Mouse (Mus musculus): ENCODE data around the gene Abcc9.

Abcc9 gene

DNA sequence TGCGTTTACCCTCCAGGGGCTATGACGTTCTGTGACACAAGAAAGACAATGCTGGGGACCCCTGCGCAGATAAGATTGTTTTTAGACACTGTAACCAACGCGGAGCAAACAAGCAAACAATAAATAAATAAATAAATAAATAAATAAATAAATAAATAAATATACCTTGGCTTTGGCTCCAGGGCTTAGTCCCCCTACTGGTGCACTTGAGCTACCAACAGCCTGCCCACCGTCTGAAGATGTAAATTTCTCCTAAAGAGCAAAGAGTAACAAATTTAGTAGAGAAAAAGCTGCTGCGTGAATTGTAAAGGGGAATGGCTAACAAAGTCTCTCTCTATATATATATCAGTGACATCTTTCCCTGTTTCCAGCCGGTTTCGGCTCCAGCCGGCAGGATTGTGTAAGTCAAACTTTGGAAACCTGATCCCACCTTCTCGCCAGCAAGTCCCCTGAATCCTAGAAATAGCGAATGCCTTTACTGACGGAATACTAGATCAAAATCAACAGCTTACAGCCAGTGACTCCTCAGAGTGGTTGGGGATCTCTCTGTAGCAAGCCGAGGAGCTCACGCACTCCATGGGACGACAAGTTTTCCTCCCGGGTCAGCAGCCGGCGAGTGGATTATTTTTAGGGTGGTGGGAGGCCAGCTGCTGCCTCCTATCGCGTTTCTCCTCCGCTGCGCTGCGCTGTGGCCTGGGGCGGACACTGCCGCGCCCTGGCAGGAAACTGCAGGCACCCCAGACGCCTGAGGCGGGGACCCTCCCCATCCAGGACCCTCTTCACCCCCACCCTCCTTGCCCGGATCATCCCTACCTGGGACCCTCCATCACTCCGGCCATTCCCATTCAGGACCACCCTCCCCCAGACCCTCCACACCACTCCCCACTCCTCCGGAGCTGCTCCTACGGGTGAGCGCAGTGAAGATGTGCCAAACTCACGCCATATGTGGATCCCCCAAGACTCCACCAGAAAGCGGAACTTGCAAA lies at the start of gene Abcc9:
Abcc9 (minus strand) TSS at position 664 of the 986 bp plus-strand sequence.
- no peak for DNase-seq

DNA sequence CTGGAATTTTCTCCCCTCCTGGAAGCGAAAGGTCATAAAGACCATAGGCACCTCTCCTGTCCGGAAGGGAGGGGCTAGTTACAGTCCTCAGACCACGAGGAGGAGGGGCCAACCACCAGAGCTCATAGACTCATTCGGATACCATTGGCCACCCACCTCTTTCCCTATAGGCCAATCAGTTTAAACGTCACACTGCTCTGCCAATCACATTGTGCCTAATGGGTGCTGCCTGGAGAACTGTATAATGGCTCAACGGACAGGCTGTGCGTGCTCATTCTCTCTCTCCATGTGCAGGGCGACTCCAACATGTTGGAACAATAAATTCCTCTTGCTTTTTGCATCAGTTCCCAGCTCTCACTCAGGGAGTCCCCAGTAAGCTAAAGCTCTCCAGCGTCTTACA lies 49.2 kb upstream of the Abcc9 start:
- no peak for DNase-seq

DNA sequence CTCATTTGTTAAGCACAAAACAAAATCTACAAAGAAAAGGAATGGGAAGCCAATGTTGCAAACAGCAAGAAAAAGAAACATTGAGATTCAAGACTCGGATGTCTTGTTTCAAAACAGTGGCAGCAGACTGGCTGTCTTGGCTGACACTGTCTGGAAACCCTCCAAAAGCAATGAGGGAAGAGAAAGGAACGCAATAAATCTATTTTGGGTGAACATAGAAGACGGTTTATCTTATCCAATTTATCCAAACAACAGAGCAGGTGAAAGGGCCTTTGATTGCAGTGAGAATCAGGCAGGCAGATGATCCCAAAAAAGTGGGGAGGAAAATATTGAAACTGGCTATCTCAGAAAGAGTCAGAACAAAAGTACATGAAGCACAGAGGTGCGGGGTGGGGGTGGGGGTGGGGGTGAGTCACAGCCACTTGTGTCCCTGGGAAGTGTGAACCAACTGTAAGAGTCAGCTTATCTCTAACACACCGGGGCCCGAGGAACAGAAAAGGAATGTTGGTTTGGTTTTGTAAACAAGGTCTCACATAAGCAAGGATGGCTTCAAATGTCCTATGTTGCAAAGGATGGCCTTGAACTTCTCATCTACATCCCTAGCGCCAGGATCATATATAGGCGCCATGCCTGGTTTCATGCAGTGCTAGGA lies 46.1 kb upstream of the Abcc9 start:
- no peak for DNase-seq

DNA sequence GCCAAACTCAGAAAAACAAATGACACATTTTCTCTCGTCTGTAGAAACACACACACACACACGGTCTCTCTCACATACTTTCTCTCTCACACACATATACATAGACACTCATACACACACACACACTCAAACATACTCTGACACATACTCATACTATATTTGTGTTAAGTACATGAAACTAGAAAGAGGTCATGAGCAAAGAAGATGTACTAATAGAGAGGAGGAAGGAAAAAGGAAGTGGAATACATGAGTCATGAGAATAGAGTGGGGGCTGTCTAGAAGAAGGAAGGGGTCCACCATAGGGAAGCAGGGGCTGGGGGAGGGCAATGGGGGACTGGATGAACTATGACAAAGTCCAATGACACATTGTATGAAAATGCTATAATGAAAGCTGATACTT lies 45.0 kb upstream of the Abcc9 start:
- DNase-seq, result no peak

DNA sequence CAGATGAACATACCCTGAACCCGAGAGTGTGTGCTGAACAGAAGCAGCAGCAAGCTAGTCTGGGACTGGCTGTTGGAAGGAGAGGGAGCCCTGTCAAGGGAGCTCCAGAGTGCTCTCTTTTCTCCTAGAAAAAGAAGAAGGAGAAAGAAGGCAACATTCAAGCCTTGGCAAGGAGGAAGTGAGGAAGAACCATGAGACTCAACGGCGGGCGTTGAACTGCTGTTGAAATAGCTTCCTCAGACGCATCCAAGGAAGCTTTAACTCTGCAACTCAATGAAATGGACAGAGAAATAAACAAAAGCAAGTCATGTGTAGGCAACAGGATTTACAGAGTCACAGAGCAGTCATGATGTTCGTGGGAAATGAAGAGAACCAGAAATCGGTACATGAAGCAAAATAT lies 44.6 kb upstream of the Abcc9 start:
- no peak for DNase-seq

DNA sequence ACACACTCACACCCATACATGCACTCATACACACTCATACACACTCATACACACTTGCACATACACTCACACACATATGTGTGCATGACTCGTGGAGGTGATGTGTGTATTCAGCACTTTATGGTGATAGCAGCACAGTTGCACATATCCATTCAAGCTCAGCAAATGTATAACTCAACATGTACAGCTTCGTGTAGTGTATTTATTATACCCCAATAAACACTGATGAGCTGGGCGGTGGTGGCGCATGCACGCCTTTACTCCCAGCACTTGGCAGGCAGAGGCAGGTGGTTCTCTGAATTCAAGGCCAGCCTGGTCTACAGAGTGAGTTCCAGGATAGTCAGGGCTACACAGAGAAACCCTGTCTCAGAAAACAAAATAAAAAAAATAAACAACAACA lies 43.4 kb upstream of the Abcc9 start:
- no peak for DNase-seq

DNA sequence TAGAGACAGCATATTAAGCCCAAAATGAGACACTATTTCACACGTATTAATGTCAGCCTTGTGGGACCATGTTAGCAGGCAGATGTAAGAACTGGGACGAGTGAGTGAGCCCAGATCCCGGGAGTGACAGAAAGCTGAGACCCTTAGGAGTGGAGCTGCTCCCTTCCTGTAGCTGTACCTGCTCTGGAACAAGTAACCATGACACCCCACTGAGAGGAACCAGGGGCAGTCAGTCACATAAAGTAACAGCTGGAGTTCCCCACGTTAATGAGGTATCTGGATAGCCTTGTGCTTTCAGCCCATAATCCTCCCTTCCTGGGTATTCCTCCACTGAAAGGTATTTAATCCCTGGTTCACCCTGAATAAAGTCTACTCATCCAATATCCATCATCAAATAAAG lies 41.1 kb upstream of the Abcc9 start:
- no peak for DNase-seq

DNA sequence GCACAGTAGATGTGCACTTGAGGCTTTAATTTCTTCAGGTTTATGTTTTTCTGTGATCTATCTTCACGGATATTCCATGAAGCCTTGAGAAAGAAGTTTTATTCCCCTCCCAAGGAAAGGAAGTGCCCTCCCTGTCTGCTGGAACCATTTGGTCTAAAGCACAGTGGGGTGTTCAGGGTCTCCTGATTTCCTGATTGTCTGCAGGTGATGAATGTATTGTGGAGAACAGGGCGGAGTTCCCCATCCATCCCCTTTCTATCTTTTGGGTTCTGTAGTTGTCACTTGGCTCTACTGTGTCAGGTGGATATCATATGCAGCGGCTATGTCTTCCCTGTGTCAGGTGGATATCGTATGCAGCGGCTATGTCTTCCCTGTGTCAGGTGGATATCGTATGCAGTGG lies 39.6 kb upstream of the Abcc9 start:
- no peak for DNase-seq

DNA sequence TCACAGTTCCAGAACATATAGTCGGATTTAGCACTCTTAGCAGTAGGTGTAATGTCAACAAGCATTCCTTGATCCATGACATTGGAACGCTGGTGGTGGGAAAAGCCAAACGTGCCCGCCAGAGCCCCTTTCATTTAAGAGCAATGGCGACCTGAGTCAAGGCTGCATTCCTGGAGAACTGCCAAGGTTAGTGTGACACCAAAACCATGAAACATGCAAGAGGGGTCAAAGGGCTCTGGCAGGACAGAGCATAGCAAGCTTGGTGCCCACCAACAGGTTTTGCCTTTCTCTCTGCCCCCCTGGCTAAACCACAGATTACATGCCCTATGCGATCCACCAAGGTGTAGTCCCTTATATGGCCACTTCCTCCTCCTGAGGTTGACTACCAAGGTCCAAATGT lies 36.5 kb upstream of the Abcc9 start:
- DNase-seq, result no peak

DNA sequence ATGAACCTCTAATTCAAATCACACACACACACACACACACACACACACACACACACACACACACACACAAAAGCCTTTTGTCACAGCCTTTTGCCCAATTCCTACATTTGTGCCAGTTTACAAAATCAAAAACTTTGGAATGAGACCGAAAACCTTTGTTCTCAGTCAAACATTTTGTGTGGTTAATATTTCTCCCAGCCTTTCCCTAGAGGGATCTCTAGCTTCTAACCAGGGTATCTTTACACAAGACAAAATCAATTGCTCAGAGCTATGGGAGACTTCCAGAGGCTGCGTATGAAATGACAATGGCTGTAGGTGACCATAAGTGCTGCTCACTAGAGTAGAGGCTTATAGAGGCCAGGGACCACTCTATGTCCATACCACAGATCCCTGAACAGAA lies 36.1 kb upstream of the Abcc9 start:
- DNase-seq, result no peak

DNA sequence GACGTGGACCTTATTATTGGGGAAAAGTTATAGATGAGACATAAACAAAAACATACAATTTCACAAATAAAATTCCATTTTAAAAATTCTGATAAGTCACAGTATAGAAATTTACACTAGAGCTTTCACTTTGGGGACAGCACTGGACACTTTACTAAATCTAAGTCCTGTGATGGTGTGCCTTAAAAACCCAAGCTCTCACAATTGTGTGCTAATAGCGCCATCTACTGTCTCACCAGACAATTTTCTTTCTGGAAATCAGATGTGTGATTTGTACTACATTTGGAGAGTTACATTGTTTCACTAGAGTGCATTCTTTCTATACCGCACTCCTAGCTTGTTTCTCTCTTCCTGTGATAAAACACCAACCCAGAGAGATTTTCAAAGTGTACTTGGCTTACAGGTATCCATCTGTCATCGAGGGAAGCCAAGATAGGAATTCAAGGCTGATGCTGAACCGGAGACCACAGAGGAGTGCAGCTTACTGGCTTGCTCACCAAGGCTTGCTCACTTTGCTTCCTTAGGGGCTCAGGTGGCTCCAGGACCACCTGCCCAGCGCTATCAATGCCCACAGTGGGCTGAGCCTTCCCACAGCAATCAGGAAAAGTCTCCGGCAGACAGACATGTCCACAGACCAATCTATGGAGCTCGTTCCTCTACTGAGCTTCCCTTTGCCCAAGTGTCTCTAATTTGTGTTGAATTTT lies 33.3 kb upstream of the Abcc9 start:
- DNase-seq, result no peak

DNA sequence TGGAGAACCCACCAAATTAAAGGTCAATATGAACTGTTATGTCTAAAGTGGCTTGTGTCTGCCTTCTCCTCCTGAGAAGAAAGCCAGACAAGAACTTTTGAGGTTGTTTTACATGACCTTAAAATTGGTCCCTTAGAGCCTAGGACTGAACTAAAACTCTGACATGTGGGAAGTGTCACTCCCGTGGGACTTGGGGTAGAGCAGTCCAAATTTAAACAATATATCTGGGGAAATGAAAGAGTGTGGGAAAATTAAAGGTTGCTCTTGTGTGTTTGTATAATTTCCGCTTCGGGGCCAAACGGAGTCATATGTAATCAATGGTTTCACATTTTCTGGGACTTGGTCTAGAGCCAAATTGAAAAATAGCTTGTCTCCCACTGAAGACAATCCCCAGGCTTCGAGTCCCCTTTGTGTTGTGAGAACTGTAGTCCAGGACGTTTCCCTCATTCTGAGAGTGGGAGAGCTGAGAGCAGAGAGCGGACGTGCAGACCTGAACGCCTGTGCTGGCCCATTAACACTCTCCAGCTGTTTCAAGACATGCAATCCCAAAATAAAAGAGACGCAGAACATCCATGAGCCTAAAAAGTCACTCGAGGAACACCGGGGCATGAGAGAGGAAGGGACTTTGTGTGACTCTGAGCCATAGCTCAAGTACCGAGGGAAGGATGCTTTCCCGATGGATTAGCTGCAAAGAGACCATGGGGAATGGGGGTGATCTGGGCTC lies 30.6 kb upstream of the Abcc9 start:
- no peak for DNase-seq

DNA sequence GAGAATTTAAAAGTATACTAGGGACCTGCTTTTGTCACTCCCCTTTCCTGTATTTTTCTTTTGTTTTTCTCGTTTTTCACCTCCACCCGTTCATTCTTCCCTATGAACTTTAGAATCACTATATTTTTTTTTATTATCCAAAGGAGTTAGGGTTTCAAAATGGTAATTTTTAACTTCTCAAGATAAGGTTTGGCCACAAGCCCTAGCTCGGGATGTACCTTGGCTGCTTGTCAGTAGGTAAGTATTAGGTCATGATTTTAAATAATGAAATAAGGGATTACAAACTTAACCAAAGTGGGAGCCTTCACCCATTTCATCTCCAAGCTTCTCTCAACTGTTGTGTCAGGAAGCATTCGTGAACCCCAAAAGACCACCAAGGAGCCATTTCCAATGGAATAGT lies 23.9 kb upstream of the Abcc9 start:
- no peak for DNase-seq

DNA sequence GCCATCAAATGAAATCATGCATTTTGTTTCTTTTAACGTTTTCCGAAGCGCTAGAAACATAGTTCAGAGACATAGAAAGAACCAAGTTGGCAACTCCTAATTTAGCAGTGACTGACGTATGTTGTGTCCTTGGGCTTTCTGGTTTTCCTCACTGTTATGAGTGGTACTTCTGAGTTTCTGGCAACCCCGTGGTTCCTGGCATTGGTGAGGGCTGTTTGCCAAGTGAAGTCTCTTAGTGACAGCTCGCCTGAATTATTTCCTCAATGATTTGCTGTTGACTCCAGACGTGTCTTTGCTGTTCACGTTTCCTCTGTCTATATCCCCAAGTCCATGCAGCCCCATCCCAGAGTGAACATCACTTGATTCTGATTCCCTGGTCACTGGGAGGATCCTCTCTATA lies 19.6 kb upstream of the Abcc9 start:
- no peak for DNase-seq

DNA sequence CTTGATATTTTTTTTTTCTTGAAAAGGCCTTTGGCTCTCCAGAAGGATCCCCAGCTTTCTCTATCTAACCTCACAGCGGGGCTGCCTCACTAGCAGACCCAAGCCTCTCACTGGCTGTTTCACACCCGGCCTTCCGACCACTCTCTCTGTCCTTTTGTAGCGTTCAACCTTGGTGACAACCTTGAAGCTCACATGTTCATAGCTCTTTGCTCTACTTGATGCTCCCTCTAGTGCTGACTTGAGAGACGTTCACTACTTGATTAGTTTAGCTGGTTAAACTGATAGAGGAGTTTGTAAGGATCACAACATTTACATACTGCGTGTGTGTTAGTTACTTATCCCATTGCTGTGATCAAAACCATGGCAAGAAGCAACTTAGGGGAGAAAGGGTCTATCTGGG lies 18.5 kb upstream of the Abcc9 start:
- no peak for DNase-seq

DNA sequence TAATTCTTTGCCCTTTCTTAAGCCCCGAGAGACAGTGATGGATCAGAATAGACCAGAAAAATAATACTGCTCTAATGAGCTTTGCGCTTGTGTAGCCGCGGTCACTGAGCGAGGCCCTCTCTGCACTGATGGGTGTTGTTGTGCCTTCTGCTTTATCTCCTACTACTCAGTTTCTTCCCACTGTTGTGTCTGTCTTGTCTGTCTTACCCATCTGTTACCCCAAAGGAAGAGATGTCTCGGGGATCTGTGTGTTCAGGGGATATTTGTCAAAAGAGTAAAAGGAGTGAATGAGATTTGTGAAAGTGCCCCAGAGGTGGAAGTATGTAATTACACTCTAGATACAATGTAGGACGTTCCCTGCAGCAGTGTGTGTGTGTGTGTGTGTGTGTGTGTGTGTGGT lies 16.1 kb upstream of the Abcc9 start:
- no peak for DNase-seq

DNA sequence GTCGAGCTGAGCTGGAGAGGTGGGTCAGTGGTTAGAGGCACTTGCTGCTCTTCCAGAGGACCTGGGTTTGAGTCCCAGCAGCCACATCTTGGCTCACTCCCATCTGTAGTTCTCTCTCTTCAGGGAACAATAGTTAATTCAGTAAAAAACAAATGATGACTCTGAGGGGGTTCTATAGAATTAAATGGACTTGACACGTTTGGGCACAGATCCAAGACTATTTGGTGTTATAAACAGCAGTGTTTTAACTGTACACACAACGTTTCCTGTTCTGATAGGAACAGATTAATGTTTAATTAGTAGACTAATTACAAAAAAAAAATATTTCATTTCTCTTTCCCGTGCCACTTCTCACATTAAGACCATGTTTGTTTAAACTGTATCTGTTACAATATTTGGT lies 15.1 kb upstream of the Abcc9 start:
- DNase-seq, result no peak

DNA sequence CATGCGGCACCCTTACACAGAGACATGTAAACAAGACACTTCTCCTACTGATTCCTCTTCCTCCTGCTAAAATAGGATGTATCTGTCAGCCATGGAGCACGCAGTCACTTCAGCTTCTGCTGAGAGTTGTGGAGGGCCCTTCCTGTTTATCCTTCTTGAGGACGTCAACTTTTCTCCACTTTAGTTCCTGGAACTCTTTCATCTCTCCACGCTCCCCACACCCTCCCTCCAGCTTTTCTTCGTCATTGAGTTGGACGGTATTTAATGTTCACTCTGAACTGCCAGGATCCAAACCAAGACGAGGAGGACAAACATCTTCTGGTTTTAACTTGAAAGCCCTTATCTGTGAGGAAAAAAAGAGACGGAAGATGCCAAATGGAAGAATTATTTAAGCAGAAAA lies 12.9 kb upstream of the Abcc9 start:
- no peak for DNase-seq

DNA sequence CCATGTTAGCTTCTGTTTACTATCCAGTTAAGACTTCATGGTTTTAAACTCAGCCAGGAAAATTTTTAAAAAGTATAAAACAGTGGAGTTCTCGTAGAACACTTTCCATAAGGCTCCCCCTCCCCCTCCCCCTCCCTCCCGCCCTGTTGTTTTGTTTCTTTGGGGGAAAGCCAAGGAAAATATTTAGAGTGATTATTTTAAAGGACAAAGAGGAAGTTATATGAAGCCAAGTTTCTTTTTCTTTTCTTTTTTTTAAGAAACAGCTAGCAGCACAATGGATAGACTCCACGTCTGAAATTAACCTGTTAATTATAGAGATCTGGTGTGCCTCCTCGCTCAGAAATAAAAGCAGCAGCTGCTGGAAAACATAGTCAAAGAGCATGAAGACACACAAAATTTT lies 9.0 kb upstream of the Abcc9 start:
- no peak for DNase-seq

DNA sequence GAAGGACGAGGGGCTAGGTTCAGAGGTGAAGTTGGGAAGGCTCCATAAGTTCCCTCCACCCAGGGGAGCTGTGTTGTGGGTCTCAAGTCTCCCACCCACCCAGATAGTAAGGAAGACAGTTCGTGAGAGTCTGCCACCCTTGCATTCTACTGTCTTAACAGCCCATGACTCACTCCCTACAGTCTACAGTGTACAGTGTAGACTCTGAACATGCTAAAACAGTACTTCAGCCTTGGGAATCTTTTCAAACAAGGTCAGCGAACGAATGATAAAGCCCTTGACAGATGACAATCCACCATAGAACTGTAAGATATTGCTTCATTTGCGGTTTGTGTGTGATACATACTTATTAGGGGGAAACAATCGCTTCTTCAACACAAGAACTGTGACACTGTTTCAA lies 8.6 kb upstream of the Abcc9 start:
- no peak for DNase-seq

DNA sequence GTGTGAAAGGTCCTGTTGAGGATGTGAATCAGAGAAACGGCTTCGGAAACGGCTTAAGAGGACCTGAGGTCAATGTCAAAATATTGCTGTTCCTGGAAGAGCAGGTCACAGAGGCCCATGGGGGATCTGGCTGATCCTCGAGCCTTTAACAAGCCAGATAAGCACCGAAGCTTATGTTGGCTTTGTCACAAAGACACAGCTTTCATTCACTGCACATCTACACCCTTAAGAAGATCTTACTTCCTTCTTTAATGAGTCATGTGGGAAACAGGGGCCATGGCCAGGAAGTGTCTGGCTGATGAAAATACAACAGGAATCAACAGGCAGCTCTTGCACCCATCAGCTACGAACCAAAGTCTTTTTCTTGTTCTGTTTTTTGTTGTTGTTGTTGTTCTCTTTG lies 6.3 kb upstream of the Abcc9 start:
- no peak for DNase-seq

DNA sequence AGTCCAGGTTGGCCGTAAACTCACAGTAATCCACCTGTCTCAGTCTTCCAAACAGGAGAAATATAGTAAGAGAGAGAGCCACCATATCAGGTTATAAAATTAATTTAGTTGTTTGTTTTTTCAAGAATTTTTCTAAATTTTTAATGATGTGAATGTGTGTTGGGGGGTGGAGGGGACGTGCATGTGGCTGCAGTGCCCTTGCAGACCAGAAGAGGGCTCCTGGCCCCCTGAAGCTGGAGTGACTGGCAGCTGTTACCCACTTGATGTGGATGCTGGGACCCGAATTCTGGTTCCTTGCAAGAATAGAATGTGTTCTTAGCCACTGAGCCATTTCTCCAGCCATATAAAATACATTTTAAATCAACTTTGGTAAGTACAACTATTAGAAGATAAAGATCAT lies 4.6 kb upstream of the Abcc9 start:
- DNase-seq, result no peak

DNA sequence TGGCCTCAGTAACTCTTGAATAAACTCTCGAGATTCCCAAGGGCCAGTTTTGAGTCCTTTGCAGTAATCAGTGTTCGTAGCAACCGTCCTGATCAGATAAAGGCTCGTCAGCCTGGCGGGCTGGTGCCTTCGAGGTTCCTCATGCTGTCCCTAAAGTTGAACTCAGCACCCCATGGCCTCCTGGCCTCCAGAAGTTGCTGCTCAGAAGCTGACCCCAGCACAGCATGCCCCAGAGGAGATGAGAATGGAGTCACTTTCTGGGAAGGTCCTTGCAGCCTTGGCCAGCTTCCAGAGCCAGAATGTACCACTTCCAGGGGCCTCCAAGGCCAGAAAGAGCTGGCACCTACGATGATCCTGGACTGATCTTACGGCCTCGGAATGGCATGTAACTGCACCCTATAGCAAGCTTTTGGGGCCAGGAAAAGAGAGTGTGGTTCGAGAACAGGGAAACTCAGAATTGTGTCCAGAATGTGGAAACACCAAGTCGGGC lies 1.4 kb upstream of the Abcc9 start:
- DNase-seq, result no peak
